Mouse (Mus musculus) cerebellum, adult 18-20 months (tissue): Measurements from ENCODE around the gene 4932415D10Rik.
A peak's percentile ranks its signal among the peaks of the same experiment; 100 is the strongest.

Experiments
- DNase-seq, 2 experiments: peaks; one replicate each; pipeline ENCODE4 v3.0.0; 2021

4932415D10Rik gene

DNA sequence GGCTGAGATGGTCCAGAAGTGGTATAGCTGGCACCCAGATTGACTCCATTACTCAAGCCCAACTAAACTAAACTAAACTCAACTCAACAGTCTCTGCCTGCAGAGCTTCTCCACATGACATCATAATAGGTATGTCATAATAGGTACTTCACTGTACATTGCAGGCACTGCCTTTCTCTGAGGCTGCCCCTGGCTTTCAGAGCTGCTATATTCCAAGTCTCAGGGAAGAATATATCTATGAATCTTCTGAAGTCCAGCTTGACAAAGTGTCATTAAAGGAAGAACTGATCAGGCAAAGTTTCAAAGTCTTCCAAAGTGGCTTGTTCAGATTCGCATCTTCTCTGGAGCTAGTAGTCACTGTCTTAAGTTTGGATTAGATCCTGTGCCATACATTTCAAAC, at the start of gene 4932415D10Rik:
TSS of gene 4932415D10Rik (minus strand) at position 101 of the 400 bp plus-strand sequence.
- no peak for DNase-seq

DNA sequence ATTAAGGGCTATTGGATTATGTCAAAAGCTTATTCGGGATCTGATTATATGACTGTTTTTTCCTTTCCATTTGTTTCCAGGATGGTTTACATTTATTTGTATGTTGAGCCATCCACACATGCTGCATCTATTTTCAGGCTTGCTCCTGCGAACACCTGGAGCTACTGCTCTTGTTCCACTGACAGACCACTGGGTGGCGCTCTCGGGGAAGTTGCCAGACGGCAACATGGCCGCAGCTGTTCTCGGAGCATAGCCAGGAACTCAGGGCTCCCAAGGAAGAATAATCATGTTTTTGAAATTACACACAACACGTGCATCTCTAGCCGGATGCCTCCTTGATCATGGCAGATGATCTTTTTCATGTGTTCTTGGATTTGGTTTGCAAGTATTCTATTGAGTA, 45.5 kb upstream of the 4932415D10Rik start:
- DNase-seq = no peak

DNA sequence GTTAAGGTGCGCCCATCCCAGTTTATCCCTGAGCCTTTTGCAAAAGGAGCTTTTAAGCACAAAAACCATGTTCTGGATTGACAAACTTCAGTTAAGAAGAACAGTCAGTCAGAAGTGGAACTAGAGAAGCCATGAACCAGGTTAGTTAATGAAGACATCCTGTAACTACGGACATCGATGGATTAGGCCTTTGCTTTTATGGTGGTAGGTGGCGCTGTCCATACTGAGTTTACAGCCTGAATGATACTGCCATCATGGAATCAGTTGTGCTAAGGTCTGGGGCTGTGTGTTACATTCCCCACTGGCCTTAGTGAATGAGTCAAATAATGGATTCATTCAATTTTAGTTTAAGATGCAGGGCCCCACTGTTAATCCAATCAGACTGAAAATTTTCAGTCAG, 39.0 kb upstream of the 4932415D10Rik start:
- no peak for DNase-seq

DNA sequence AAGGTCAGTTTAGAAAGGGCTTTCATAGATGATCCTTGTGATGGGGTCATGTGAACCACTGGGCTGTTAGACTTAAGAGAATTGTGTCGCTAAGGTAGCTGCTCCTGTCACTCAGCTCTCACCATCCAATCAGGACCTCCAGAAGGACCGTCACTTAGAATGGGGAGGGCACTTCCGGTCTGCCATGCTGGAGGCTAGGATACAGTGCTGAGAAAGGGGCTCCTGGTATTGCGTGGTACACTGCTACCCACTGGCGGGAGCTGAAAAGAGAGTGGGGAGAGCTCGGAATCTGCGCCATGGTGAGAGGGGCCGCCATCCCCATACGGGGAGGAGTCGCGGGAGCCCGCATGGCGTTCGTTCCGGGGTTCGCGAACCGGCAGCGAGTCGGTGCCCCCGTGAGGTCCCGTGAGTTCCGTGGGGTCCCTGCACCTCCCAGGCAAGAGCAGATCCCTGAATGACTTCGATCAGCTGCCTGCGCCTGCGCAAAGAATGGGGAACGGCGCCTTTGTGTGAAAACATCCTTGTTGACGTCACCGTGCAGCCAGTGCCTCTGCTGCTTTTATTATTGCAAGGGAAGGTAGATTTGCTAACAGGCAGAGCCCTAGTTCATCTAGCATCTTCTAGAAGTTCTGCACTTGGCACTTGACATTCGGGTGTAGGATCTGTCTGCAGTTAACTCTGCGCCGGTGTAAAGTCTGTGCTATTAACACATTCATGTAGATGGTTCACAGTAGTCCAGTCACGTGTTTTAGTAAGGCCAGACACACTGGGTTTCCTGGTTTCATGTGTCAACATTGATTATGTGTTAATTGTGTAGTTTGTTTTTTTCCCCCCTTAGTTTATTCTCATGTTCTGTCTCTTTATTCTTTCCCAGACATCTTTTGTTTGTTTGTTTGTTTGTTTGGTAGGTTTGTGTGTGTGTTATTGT, 38.0 kb upstream of the 4932415D10Rik start, which contains the start of gene Gm4924:
TSS of gene Gm4924 (plus strand) at position 173 of the 928 bp plus-strand sequence.
- DNase-seq = peak; percentile 84 to 91

DNA sequence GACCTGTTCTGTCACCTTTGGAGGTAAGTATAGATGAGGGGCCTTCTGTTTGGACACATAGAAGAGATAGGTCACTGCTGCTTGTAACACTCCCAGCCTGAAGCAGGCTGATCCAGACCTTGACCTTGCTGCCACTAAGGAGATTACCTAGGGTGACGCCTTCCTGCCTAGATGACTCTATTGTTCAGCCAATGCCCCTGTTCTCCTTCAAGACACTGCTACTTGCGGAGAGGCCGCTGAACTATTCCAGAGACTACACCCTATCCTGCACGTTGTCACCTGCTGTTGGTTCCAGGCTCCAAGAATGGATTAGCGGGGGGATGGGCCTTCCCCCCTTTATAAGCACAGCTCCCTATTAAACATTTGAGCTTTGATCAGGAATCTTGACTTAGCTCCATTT, 13.4 kb upstream of the 4932415D10Rik start:
- no peak for DNase-seq

DNA sequence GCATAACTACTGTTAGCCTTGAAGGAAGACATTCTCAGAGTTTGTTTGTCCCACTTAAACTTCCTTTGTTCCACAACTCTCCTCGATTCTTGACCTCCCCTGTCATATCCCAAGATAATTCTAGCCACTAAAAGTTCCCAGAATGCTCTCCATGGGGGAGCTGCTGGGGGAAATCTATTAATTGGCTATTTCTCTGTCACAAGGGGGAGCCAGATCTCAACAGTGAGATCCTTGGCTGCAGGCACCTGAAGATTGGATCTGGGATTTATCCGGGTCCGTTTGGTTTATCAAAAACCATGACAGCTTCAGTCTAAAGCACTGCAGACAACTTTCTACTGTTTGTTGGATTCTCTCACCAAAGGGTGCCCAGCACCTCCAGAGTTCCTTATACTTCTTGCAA, 3.8 kb upstream of the 4932415D10Rik start:
- DNase-seq = no peak

DNA sequence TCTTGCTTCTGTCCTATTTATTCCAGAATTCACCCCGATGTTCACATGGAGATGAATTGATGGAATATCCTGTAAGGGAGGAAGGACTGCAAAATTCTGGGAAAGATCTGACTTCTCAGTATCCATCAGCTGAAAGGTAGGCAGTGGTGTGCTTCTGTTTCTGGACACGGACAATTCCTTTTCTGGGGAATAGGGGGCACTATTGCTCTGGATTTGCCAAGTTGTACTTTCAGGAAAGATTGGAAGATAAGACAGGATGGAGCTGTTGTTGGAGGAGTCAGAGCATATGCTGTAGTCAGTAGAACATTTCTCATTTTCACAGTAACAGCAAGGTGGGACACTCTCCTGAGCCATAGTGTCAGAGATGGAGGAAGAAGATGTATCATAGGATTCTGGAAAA, 19.9 kb downstream of the 4932415D10Rik start:
- DNase-seq = no peak

DNA sequence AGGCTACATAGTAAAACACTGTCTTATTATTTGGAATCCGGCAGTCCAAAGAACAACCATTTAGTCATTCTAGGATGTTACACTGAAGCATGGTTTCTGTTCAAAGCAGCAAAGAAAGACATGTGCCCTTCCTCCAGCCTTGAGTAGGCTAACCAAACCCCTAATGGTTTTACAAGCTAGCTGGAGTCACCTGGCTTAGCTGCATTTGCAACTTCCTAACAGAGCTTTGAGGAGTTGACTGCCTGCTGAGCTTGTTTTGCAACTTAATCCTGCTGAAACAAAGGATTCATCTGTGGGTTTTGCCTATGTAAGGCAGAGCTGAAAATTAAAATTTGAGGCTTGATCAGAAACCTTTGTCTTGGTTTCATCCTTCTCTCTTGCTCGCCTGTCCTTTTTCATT, 59.1 kb downstream of the 4932415D10Rik start:
- no peak for DNase-seq

DNA sequence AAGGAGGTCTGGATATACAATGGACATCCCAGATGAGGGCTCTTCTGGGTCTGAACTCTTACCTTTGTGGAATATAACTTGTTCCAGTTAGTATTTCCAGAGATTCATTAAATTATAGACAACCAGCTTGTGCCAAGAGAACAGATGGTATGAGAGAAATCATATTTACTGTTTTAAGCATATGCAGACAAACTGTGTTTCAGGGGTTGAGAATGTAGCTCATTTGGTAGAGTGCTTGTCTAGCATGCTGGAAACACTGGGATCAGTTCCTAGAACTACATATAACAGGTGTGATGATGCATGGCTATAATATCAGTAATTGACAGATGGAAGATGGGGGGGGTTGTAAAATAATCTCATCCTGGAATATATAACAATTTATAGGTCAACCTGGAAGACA, 71.4 kb downstream of the 4932415D10Rik start:
- DNase-seq = no peak

DNA sequence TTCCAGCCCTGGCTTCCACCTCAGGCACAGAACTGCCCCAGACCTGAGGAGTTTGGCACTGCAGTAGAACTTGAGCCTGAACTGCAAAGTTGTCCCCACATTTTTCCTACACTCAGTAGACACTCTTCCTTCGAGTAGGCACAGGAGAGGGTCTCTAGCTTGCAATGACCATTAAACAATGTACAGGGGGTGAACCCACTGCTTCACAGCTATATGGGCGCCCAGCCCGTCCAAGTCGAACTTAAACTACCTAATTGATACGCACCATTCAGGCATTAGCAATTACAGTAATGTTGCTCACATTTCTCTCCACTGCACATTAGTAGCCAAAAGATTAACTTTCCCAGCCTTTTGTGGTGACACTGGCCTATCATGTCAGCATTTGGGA, 75.0 kb downstream of the 4932415D10Rik start:
- no peak for DNase-seq

DNA sequence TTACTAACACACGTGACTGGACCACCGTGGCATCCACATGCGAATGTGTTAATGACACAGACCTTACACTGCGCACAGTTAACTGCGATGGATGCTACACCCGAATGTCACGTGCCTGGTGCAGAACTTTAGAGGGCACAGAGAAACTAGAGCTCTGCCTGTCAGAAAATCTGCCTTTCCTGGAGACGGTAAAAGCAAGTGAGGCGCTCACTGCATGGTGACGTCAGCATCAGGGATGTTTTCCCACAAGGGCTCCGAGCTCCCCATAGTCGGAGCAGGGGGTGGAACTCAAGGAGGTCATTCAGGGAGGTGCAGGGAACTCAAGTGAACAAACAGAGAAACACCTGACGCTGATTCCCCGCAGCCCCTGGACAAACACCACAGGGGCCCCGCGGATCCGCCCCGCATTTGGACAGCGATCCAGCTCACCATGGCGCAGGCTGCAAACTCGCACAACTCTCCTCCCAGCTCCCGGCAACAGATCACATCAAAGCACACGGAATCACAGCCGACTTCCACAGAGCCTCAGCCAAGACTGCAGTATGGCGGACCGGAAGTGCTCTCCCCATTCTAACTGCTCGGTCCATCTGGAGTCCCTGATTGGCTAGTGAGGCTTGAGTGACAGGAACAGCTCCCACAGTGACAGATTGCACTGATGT, 75.5 kb downstream of the 4932415D10Rik start, which contains the start of gene Zfp938:
TSS of gene Zfp938 (minus strand) at position 539 of the 659 bp plus-strand sequence.
- DNase-seq = peak; percentile 85 to 92
